Mouse (Mus musculus) CH12.LX (cell line): Measurements from ENCODE around the gene Ppp1r32. TPM values are rescaled to one million over a fixed set of nuclear protein-coding genes. Genes with fewer than 3 reads are reported as not detected.

ENCODE experiments used
- DNase-seq: peaks from one replicate; pipeline ENCODE4 v3.0.0-alpha.2; 2013; ENCODE audit errors: extremely low read depth
- H3K27ac ChIP-seq: 2 replicates; pipeline ENCODE4 v1.5.1; 2012; ENCODE audit warnings: low read depth, mild to moderate bottlenecking, control low read depth, moderate library complexity; ENCODE audit not compliant: insufficient read depth
- H3K27me3 ChIP-seq: replicated peaks from 2 replicates; pipeline ENCODE3; 2012; ENCODE audit warnings: inconsistent platforms
- H3K36me3 ChIP-seq, 2 experiments: replicated peaks in 1 of 2; 2 replicates each; pipeline versions ENCODE3 to v1.6.1; 2012; ENCODE audit warnings: inconsistent platforms in 1 of 2, low read length in 1 of 2, mild to moderate bottlenecking in 1 of 2, mixed read lengths in 1 of 2, moderate library complexity in 1 of 2; ENCODE audit not compliant: control insufficient read depth in 1 of 2, insufficient read depth in 1 of 2
- H3K4me1 ChIP-seq, 2 experiments: 2 replicates each; pipeline ENCODE4 v1.6.1; 2012; ENCODE audit warnings: inconsistent platforms in 1 of 2, moderate library complexity in 1 of 2; ENCODE audit not compliant: insufficient read depth in 2 of 2, control insufficient read depth in 1 of 2
- H3K4me2 ChIP-seq: 2 replicates; pipeline ENCODE4 v1.6.1; 2012; ENCODE audit warnings: low read depth, mild to moderate bottlenecking, control low read depth; ENCODE audit not compliant: poor library complexity, insufficient read depth, severe bottlenecking
- H3K4me3 ChIP-seq, 3 experiments: fragments of 150-350 bp in 1 of 3; sonication (generic) in 1 of 3; replicated peaks in 1 of 3; 2 replicates each; pipeline versions ENCODE3 to v1.5.1; 2011 to 2012; ENCODE audit warnings: low read depth in 2 of 3, low read length in 2 of 3, mild to moderate bottlenecking in 2 of 3, moderate library complexity in 2 of 3, control low read depth in 1 of 3, improper control_type of control experiment in 1 of 3, inconsistent platforms in 1 of 3, mixed read lengths in 1 of 3; ENCODE audit not compliant: poor library complexity in 1 of 3
- H3K79me2 ChIP-seq: replicated peaks from 2 replicates; pipeline ENCODE4 v1.6.1; 2012; ENCODE audit warnings: mild to moderate bottlenecking, moderate library complexity; ENCODE audit not compliant: control insufficient read depth, poor library complexity, insufficient read depth, severe bottlenecking; ENCODE audit errors: extremely low read depth
- H3K9ac ChIP-seq: 2 replicates; pipeline ENCODE4 v1.6.1; 2012; ENCODE audit warnings: low read depth, mild to moderate bottlenecking, control low read depth, moderate library complexity; ENCODE audit not compliant: insufficient read depth
- H3K9me3 ChIP-seq: replicated peaks from 2 replicates; pipeline ENCODE3; 2012; ENCODE audit warnings: low read length, inconsistent platforms, mixed read lengths
- BHLHE40 ChIP-seq: IDR thresholded peaks from 2 replicates; pipeline ENCODE4 v1.6.1; 2011; ENCODE audit warnings: mild to moderate bottlenecking, low read depth, low read length, improper control_type of control experiment
- CHD1 ChIP-seq: IDR thresholded peaks from 2 replicates; pipeline ENCODE4 v1.6.1; 2012; ENCODE audit warnings: low read depth, low read length, improper control_type of control experiment, inconsistent platforms
- CHD2 ChIP-seq: IDR thresholded peaks from 2 replicates; pipeline ENCODE4 v1.6.1; 2011; ENCODE audit warnings: low read length, improper control_type of control experiment
- CTCF ChIP-seq, 2 experiments: IDR thresholded peaks in 1 of 2; conservative IDR thresholded peaks in 1 of 2; 2 replicates each; pipeline ENCODE4 v1.5.1; 2011 to 2012; ENCODE audit warnings: low read depth in 2 of 2, low read length in 2 of 2, improper control_type of control experiment in 1 of 2, inconsistent platforms in 1 of 2, mild to moderate bottlenecking in 1 of 2, moderate library complexity in 1 of 2
- ELF1 ChIP-seq: IDR thresholded peaks from 2 replicates; pipeline ENCODE4 v1.6.1; 2014; ENCODE audit warnings: low read depth, mild to moderate bottlenecking, inconsistent platforms, low read length, improper control_type of control experiment
- GABPA ChIP-seq: IDR thresholded peaks from 2 replicates; pipeline ENCODE4 v1.6.1; 2012; ENCODE audit warnings: low read depth, low read length, improper control_type of control experiment, inconsistent platforms; ENCODE audit not compliant: insufficient replicate concordance
- JUND ChIP-seq: conservative IDR thresholded peaks from 2 replicates; pipeline ENCODE4 v1.6.1; 2011; ENCODE audit warnings: low read depth, low read length, improper control_type of control experiment
- KAT2A ChIP-seq: IDR thresholded peaks from 2 replicates; pipeline ENCODE4 v1.6.1; 2012; ENCODE audit warnings: low read length, improper control_type of control experiment, inconsistent platforms; ENCODE audit not compliant: insufficient replicate concordance
- MAFK ChIP-seq: IDR thresholded peaks from 2 replicates; pipeline ENCODE4 v1.6.1; 2011; ENCODE audit warnings: low read length, improper control_type of control experiment; ENCODE audit not compliant: insufficient replicate concordance
- MAZ ChIP-seq: IDR thresholded peaks from 2 replicates; pipeline ENCODE4 v1.6.1; 2012; ENCODE audit warnings: low read depth, mild to moderate bottlenecking, inconsistent platforms, low read length, improper control_type of control experiment, moderate library complexity
- MYC ChIP-seq: IDR thresholded peaks from 2 replicates; pipeline ENCODE4 v1.6.1; 2011; ENCODE audit warnings: low read depth, mild to moderate bottlenecking, improper control_type of control experiment, low read length
- NELFE ChIP-seq: IDR thresholded peaks from 2 replicates; pipeline ENCODE4 v1.6.1; 2011; ENCODE audit warnings: low read depth, low read length, improper control_type of control experiment
- SIN3A ChIP-seq: IDR thresholded peaks from 2 replicates; pipeline ENCODE4 v1.6.1; 2012; ENCODE audit warnings: low read length, improper control_type of control experiment, inconsistent platforms
- TBP ChIP-seq: conservative IDR thresholded peaks from 2 replicates; pipeline ENCODE4 v1.6.1; 2011; ENCODE audit warnings: low read depth, low read length, improper control_type of control experiment
- UBTF ChIP-seq: IDR thresholded peaks from 2 replicates; pipeline ENCODE4 v1.6.1; 2012; ENCODE audit warnings: low read depth, mild to moderate bottlenecking, inconsistent platforms, low read length, improper control_type of control experiment, moderate library complexity
- USF1 ChIP-seq: IDR thresholded peaks from 2 replicates; pipeline ENCODE4 v1.6.1; 2014; ENCODE audit warnings: low read depth, mild to moderate bottlenecking, inconsistent platforms, low read length, improper control_type of control experiment
- ZC3H11A ChIP-seq: IDR thresholded peaks from 2 replicates; pipeline ENCODE4 v1.6.1; 2012; ENCODE audit warnings: low read depth, mild to moderate bottlenecking, inconsistent platforms, low read length, improper control_type of control experiment
- ZKSCAN1 ChIP-seq: IDR thresholded peaks from 2 replicates; pipeline ENCODE4 v1.6.1; 2012; ENCODE audit warnings: low read depth, inconsistent platforms, low read length, improper control_type of control experiment, borderline replicate concordance
- dilution Hi-C: fragments of 300-500 bp; cut with MboI; formaldehyde crosslinking; loops from 2 replicates; pipeline ENCODE4 v1.14.3; 2020; ENCODE audit warnings: low sequenced_read_pairs; ENCODE audit not compliant: extremely low pct_unique_long_range_greater_than_20kb, extremely low pct_ligation_motif_present
- in situ Hi-C: fragments of 300-500 bp; cut with MboI; formaldehyde crosslinking; loops from 3 replicates; pipeline ENCODE4 v1.14.3; 2019; ENCODE audit warnings: low sequenced_read_pairs, low pct_ligation_motif_present, low pct_unique_long_range_greater_than_20kb, mixed read lengths
- polyA plus RNA-seq: library from polyadenylated mRNA; unstranded; fragments of >175 nt; gene quantifications from 2 replicates; pipeline ENCODE4 v1.2.1, GENCODE M21; 2012; ENCODE audit warnings: low read depth; ENCODE audit not compliant: insufficient read length
- total RNA-seq, 2 experiments: library from RNA; depleted of rRNA; stranded (reverse); fragments of 300-350 nt in 1 of 2; fragments of >200 nt in 1 of 2; gene quantifications; 2 replicates each; pipeline ENCODE4 v1.2.3; 2012 to 2014

Ppp1r32 gene
- total and polyA plus RNA-seq, 3 experiments: 0.49 TPM; not detected in 2

DNA sequence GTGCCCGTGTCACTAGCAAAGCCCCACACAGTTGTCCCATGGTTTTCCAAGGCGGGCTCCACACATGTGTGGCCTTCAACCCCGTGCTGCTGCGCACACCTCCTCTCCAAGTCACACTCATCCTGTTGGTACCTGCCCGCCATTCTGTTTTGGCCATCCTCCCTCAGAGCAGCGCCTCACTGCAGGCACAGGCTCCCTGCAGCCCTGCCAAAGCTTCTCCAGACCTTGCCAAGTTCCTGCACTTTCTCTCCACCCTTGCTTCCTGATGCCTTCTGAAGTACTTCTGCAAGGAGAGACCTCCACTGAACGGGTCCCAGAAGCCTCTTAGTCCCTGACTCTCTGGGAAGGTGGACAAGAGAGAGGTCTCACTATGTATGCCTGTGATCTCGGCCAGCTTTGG is 53.4 kb downstream of the Ppp1r32 start:
- in situ Hi-C loops (no loop called here), dilution Hi-C loops (no loop called here)
- H3K4me3 ChIP-seq: no peak overlapping the region
- no peaks in the 10 kb centered on the region for H3K36me3 ChIP-seq
- H3K27ac ChIP-seq: no peak overlapping the region
- no peak overlapping the region for H3K4me2 ChIP-seq
- no peaks in the 10 kb centered on the region for H3K9me3 ChIP-seq
- peaks cover 27 to 40% of the 10 kb centered on the region in 2 experiments for H3K4me1 ChIP-seq
- H3K27me3 ChIP-seq: peaks cover 93% of the 10 kb centered on the region
- no peak for DNase-seq
- no peak overlapping the region for H3K9ac ChIP-seq
- no peaks in the 10 kb centered on the region for H3K79me2 ChIP-seq
- no peak for TF ChIP-seq KAT2A
- TF ChIP-seq MAZ: no peak
- TF ChIP-seq CHD2: no peak
- TF ChIP-seq GABPA: no peak
- no peak for TF ChIP-seq MAFK
- no peak for TF ChIP-seq JUND
- no peak for TF ChIP-seq CTCF (conservative IDR thresholded peaks at IDR 0.05 in 1 of 2, IDR thresholded peaks at IDR 0.05 in 1 of 2; ENCODE audit: low read depth in 2 of 2, low read length in 2 of 2)
- no peak for TF ChIP-seq TBP
- TF ChIP-seq UBTF: no peak
- no peak for TF ChIP-seq NELFE

DNA sequence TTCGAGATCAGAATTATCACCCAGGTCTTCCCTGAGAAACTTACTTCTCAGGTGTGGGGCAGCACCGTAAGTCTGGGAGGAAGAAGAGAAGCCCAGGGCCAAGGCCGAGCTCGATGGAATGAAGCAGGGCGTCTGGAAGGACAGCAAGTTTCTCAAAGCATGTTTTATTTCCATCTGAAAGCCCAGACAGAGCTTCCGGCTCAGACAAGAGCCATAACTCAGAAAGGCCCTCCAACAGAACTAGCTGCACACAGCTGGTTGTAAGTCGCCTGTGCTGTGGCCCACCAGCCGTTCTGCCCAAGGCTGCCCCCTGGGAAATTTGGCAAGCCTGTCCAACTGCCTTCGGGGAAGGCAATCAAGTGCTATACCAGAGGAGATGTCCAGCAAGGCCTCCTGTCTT is 55.3 kb downstream of the Ppp1r32 start:
- H3K27ac ChIP-seq: no peak overlapping the region
- no peaks in the 10 kb centered on the region for H3K79me2 ChIP-seq
- DNase-seq: no peak
- TF ChIP-seq ZKSCAN1 (no peak), USF1 (no peak), ELF1 (no peak)
- TF ChIP-seq, all 38 proteins: peak for 0
- Histone ChIP-seq H3K27me3 (peaks cover 93% of the 10 kb centered on the region), H3K9me3 (no peaks in the 10 kb centered on the region), H3K4me2 (no peak overlapping the region), H3K36me3 (no peaks in the 10 kb centered on the region), H3K4me3 (no peak overlapping the region), H3K9ac (no peak overlapping the region), H3K4me1 (peaks cover 19 to 21% of the 10 kb centered on the region in 2 experiments)
- dilution Hi-C loops: no loop called here
- in situ Hi-C loops: no loop called here

DNA sequence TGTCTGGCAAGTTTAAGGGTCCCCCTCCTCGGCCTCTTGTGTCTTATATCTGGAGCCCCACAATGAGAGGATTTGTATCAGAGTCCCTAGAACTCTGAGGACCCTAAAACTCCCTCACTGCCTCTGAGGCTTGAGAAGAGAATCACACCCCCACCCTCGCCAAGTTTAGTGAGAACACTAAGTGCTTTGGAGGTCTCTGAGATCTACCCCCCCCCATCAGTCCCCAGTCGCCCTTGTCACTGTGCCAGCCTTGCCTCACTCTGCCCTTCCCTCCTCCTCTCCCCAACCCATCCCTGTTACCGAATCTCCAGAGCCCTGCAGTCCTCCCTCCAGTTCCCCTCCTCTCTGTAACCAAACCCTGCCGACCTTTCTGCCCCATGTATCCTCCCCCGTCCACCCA is 55.9 kb downstream of the Ppp1r32 start:
- no peak overlapping the region for H3K4me3 ChIP-seq
- peaks cover 93% of the 10 kb centered on the region for H3K27me3 ChIP-seq
- TF ChIP-seq CTCF (conservative IDR thresholded peaks at IDR 0.05 in 1 of 2, IDR thresholded peaks at IDR 0.05 in 1 of 2; ENCODE audit: low read depth in 2 of 2, low read length in 2 of 2): no peak
- no peak for TF ChIP-seq SIN3A
- TF ChIP-seq UBTF: no peak
- TF ChIP-seq ZC3H11A: no peak
- no peak for TF ChIP-seq BHLHE40
- TF ChIP-seq CHD1: no peak
- no peak for TF ChIP-seq MYC
- dilution Hi-C loops: no loop called here
- no peak overlapping the region for H3K4me2 ChIP-seq
- in situ Hi-C loops: no loop called here
- H3K9me3 ChIP-seq: no peaks in the 10 kb centered on the region
- H3K4me1 ChIP-seq: peaks cover 14 to 18% of the 10 kb centered on the region in 2 experiments
- H3K27ac ChIP-seq: no peak overlapping the region
- no peak overlapping the region for H3K9ac ChIP-seq
- H3K79me2 ChIP-seq: no peaks in the 10 kb centered on the region
- no peaks in the 10 kb centered on the region for H3K36me3 ChIP-seq
- no peak for DNase-seq
